Mouse (Mus musculus): ENCODE measurements around the gene Gfy. TPM values are rescaled to one million over a fixed set of nuclear protein-coding genes. Genes with fewer than 3 reads are reported as not detected.

Gfy gene
- total RNA-seq, 4 experiments from 2014 or later = not detected

GRCm38 (mm10) chr7:45149545-45149944 is 29.8 kb downstream of the Gfy start:
- no peak for DNase-seq (ENCODE audit: low spot score)

GRCm38 (mm10) chr7:45148534-45149098 is 30.8 kb downstream of the Gfy start:
- no peak for DNase-seq (ENCODE audit: low spot score)

DNA sequence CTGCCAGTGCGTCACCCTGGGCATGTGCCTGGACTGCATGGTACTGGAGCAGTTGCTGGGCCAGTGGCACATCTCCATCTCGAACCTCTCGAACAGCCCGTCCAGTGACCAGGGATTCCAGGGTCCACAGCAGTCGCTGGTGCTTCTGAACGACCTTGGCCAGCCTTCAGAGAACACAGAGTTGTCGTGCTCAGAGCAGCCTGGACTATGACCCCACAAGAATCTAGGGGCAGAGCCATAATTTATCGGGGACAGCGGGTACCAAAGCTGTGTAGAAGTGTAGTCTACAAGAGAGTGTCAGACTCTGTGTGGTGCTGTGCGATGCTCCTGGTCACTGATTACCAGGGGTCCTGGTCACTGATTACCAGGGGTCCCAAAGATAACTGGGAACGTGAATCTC is 31.5 kb downstream of the Gfy start:
- no peak for DNase-seq (ENCODE audit: low spot score)

GRCm38 (mm10) chr7:45147267-45147666 is 32.1 kb downstream of the Gfy start:
- no peak for DNase-seq (ENCODE audit: low spot score)

DNA sequence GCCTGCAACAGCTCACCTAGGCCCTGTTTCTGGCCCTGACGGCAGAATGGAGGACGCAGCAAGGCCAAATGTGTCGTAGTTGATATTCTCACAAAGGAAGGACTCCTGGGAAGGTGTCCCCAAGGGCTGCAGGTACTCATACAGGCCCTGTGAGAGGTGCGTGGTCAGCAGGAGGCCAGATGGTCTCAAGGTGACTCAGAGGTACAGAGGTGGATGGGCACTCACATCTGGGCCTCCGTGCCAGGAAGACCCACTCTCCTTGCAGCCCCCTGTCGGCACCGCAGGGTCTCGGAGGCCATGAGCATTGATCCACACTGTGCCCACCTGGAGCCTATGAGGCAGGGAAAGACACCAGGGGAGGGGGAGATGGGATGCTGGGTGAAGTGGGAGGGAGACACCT is 33.9 kb downstream of the Gfy start:
- DNase-seq (ENCODE audit: low spot score) = no peak

GRCm38 (mm10) chr7:45144368-45145174 is 34.8 kb downstream of the Gfy start:
- DNase-seq (ENCODE audit: low spot score) = no peak

- DNase-seq (ENCODE audit: low spot score) = no peak
Measured at GRCm38 (mm10) chr7:45141914-45142313, 37.5 kb downstream of the Gfy start.

- no peak for DNase-seq (ENCODE audit: low spot score)
Measured at GRCm38 (mm10) chr7:45141319-45141718, 38.0 kb downstream of the Gfy start.

- no peak for DNase-seq (ENCODE audit: low spot score)
Measured at GRCm38 (mm10) chr7:45139904-45140723, 39.3 kb downstream of the Gfy start.

- no peak for DNase-seq (ENCODE audit: low spot score)
Measured at GRCm38 (mm10) chr7:45138403-45138802, 41.0 kb downstream of the Gfy start.

- no peak for DNase-seq (ENCODE audit: low spot score)
Measured at GRCm38 (mm10) chr7:45137171-45138006, 42.0 kb downstream of the Gfy start.

- peak; percentile 97 for DNase-seq (ENCODE audit: low spot score)
Measured at GRCm38 (mm10) chr7:45135993-45136567, 43.3 kb downstream of the Gfy start, which contains the start of the genes Gm45713 and Flt3l. Gm45713 (minus strand) TSS chr7:45136231. Flt3l (minus strand) TSS chr7:45136432.

GRCm38 (mm10) chr7:45135370-45135769 is 44.0 kb downstream of the Gfy start:
- DNase-seq (ENCODE audit: low spot score) = no peak

DNA sequence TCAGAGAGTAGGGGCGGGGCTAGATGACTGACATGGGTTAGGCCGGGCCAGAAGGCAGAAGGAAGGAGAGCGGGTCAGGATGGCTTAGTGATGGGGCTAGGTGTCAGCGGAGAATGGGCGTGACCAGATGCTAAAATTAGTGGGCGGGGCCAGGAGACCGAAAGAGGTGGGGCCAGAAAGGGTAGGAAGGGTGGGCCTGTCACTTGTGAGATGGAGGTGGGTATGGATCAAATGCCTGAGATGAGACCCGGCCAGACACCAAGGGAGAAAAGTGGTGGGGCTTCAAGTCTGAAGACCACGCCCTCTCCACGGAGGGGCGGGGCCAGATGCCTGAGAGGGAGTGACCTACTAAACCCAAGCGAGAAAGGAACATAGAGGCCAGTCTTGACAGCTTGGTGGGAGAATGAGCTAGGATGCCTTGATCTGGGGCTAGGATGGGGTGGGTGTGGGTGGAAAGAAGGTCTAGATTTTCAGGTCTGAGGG is 44.8 kb downstream of the Gfy start:
- DNase-seq (ENCODE audit: low spot score) = no peak

GRCm38 (mm10) chr7:45133446-45134159 is 45.8 kb downstream of the Gfy start:
- DNase-seq (ENCODE audit: low spot score) = no peak

GRCm38 (mm10) chr7:45131850-45132249 is 47.5 kb downstream of the Gfy start:
- no peak for DNase-seq (ENCODE audit: low spot score)

GRCm38 (mm10) chr7:45129776-45130512 is 49.4 kb downstream of the Gfy start:
- no peak for DNase-seq (ENCODE audit: low spot score)

DNA sequence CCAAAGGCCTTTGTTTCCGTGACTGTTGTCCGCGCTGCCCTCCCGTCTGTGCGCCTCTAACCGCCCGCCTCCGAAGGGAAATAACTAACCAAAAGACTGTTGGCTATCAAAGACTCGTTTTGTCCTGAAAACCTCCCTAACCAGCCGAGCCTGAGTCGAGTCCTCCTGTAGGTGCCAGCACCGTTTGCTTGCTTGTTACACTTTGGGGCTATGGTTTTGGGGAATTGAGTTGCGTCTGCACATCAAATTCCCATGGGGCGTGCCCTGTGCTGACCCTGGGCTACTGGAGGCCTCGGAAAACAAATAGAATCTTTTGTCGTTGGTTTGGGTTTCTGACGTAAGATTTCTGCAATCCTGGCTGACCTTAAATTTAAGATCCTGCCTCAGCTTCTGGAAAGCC is 50.1 kb downstream of the Gfy start:
- DNase-seq (ENCODE audit: low spot score) = no peak

DNA sequence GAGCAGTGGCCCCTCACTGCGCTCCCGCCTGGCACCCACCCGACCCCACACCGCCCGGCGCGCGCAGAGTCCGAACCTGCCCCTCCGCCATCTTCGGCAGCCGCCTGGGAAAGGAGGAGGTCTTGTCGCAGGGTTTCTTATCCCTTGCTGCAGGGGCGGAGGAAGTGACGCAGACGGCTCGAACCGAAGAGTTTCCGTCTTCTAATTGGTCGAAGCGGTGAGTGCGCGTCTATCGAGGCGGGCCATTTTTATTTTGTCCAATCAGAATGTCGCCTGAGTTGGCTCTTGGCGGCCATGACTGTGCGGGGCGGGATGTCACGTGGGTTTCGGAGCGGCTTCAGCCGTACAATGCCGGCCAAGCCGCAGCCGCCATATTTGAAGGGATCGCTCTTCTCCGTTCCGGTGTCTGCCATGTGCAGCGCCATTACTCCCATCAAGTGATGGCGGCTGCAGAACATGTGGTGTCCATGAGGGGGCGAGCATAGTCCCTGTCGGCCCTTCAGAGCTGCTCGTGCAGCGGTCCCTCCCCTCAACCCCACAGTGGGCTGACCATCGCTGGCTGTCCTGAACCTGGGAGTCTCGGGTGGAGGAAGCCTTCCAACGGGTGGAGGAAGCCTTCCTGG is 50.6 kb downstream of the Gfy start, which contains the start of gene Rpl13a:
Gene Rpl13a (minus strand): TSS at position 138 of the 623 bp plus-strand sequence.
- DNase-seq (ENCODE audit: low spot score) = peak; percentile 100

Measured in heart, adult 8-10 months (tissue).